Mouse (Mus musculus): ENCODE measurements around the gene Usp13. TPM values are rescaled to one million over a fixed set of nuclear protein-coding genes. Genes with fewer than 3 reads are reported as not detected.

Usp13 gene
- total RNA-seq (2021) = 100 to 1,000 TPM; 188 to 287 TPM
- long read RNA-seq, experiment 1, full-length matches to known transcripts = 205 of 270 reads
- long read RNA-seq, experiment 1, partial matches to known transcripts = 17 of 270 reads
- long read RNA-seq, experiment 1, other reads (novel, unspliced or antisense) = 48 of 270 reads
- long read RNA-seq, experiment 2, full-length matches to known transcripts = 264 of 346 reads
- long read RNA-seq, experiment 2, partial matches to known transcripts = 26 of 346 reads
- long read RNA-seq, experiment 2, other reads (novel, unspliced or antisense) = 56 of 346 reads

- intact Hi-C loops (cut with DNase I) = loop anchor here (1.0 to 5.0 kb wide), 2 partner anchors 70 to 79 kb away; no protein-coding TSS in a partner anchor
- H3K27ac ChIP-seq = peak within 1 kb of the TSS; percentile 98
- DNase-seq = peak; percentile 91
These were observed at the start of gene Usp13 for GRCm38 (mm10) chr3:32817357-32818326. Gene Usp13 (plus strand): TSS chr3:32817546.

GRCm38 (mm10) chr3:32770781-32771180 is 46.6 kb upstream of the Usp13 start:
- intact Hi-C loops (cut with DNase I) = no loop called here
- no peak overlapping the region for H3K27ac ChIP-seq

More at GRCm38 (mm10) chr3:32817357-32818326, at the start of gene Usp13:
- peak within 1 kb of the TSS; percentile 94 for H3K4me3 ChIP-seq
- peak; percentile 40 for TF ChIP-seq CTCF (IDR thresholded peaks at IDR 0.05)

GRCm38 (mm10) chr3:32817001-32817356 is 367 bp upstream of the Usp13 start:
- intact Hi-C loops (cut with DNase I) = loop anchor here (5.0 kb wide), 1 partner anchor 70 kb away; no protein-coding TSS in a partner anchor
- no peak for TF ChIP-seq CTCF (IDR thresholded peaks at IDR 0.05)
- DNase-seq = no peak
- Histone ChIP-seq H3K4me3 (peak overlapping the region; percentile 94), H3K27ac (peak overlapping the region; percentile 98)

More at GRCm38 (mm10) chr3:32770781-32771180, 46.6 kb upstream of the Usp13 start:
- no peak for TF ChIP-seq CTCF (IDR thresholded peaks at IDR 0.05)
- no peak for DNase-seq
- no peak overlapping the region for H3K4me3 ChIP-seq

GRCm38 (mm10) chr3:32818327-32818900 is 1.1 kb downstream of the Usp13 start:
- intact Hi-C loops (cut with DNase I) = loop anchor here (1.0 to 5.0 kb wide), 2 partner anchors 69 to 80 kb away; no protein-coding TSS in a partner anchor
- Histone ChIP-seq H3K4me3 (peak overlapping the region; percentile 94), H3K27ac (peak overlapping the region; percentile 98)
- DNase-seq = peak; percentile 67
- TF ChIP-seq CTCF (IDR thresholded peaks at IDR 0.05) = no peak

- Histone ChIP-seq H3K4me3 (peak overlapping the region; percentile 46), H3K27ac (peak overlapping the region; percentile 98)
- peak; percentile 54 for DNase-seq
- intact Hi-C loops (cut with DNase I) = no loop called here
- TF ChIP-seq CTCF (IDR thresholded peaks at IDR 0.05) = no peak
These were observed 5.3 kb downstream of the Usp13 start for GRCm38 (mm10) chr3:32822620-32823019.

GRCm38 (mm10) chr3:32824923-32825322 is 7.6 kb downstream of the Usp13 start:
- no peak for DNase-seq
- intact Hi-C loops (cut with DNase I) = loop anchor here (5.0 kb wide), 1 partner anchor 42 kb away; no protein-coding TSS in a partner anchor
- TF ChIP-seq CTCF (IDR thresholded peaks at IDR 0.05) = no peak
- no peak overlapping the region for H3K4me3 ChIP-seq
- peak overlapping the region; percentile 72 for H3K27ac ChIP-seq

- intact Hi-C loops (cut with DNase I) = loop anchor here (5.0 kb wide), 1 partner anchor 41 kb away; no protein-coding TSS in a partner anchor
- no peak for DNase-seq
- no peak for TF ChIP-seq CTCF (IDR thresholded peaks at IDR 0.05)
- 0 out of 2 replicates have a peak overlapping the region, but pooled peaks have one; percentile 15 for H3K4me3 ChIP-seq
- peak overlapping the region; percentile 72 for H3K27ac ChIP-seq
These were observed 8.7 kb downstream of the Usp13 start for GRCm38 (mm10) chr3:32825964-32826479.

- intact Hi-C loops (cut with DNase I) = loop anchor here (5.0 kb wide), 1 partner anchor 41 kb away; no protein-coding TSS in a partner anchor
- TF ChIP-seq CTCF (IDR thresholded peaks at IDR 0.05) = no peak
- Histone ChIP-seq H3K27ac (peak overlapping the region; percentile 72), H3K4me3 (no peak overlapping the region)
- no peak for DNase-seq
These were observed 9.4 kb downstream of the Usp13 start for GRCm38 (mm10) chr3:32826701-32827100.

GRCm38 (mm10) chr3:32833871-32834270 is 16.5 kb downstream of the Usp13 start:
- H3K4me3 ChIP-seq = no peak overlapping the region
- no peak for DNase-seq
- peak overlapping the region; percentile 65 for H3K27ac ChIP-seq
- no peak for TF ChIP-seq CTCF (IDR thresholded peaks at IDR 0.05)
- intact Hi-C loops (cut with DNase I) = no loop called here

GRCm38 (mm10) chr3:32837847-32838246 is 20.5 kb downstream of the Usp13 start:
- intact Hi-C loops (cut with DNase I) = no loop called here
- DNase-seq = no peak
- Histone ChIP-seq H3K4me3 (no peak overlapping the region), H3K27ac (no peak overlapping the region)
- TF ChIP-seq CTCF (IDR thresholded peaks at IDR 0.05) = no peak

- no peak for DNase-seq
- peak overlapping the region; percentile 82 for H3K27ac ChIP-seq
- H3K4me3 ChIP-seq = no peak overlapping the region
- no peak for TF ChIP-seq CTCF (IDR thresholded peaks at IDR 0.05)
- intact Hi-C loops (cut with DNase I) = no loop called here
These were observed 39.2 kb downstream of the Usp13 start for GRCm38 (mm10) chr3:32856362-32857107.
